Mouse (Mus musculus) kidney, embryonic 15.5 days (tissue): ENCODE measurements around the gene Nek7. TPM values are rescaled to one million over a fixed set of nuclear protein-coding genes. Genes with fewer than 3 reads are reported as not detected.

Experiments
- ATAC-seq: fragments of 200-750 bp; cut with Nextera tagmentation; replicated peaks from 2 replicates; pipeline ENCODE4 v1.8.0; 2017; ENCODE audit warnings: moderate TSS enrichment; ENCODE audit not compliant: low FRiP score
- H3K27ac ChIP-seq: fragments of 300-500 bp; sonication (generic); 2 replicates; pipeline ENCODE4 v1.5.1; 2015; ENCODE audit warnings: mild to moderate bottlenecking, inconsistent platforms
- H3K27me3 ChIP-seq: fragments of 300-500 bp; sonication (generic); 2 replicates; pipeline ENCODE4 v1.6.1; 2015; ENCODE audit warnings: inconsistent platforms
- H3K36me3 ChIP-seq: fragments of 300-500 bp; sonication (generic); 2 replicates; pipeline ENCODE4 v1.6.1; 2015; ENCODE audit warnings: inconsistent platforms
- H3K4me1 ChIP-seq: fragments of 300-500 bp; sonication (generic); 2 replicates; pipeline ENCODE4 v1.6.1; 2015; ENCODE audit warnings: inconsistent platforms
- H3K4me2 ChIP-seq: fragments of 300-500 bp; sonication (generic); 2 replicates; pipeline ENCODE4 v1.6.1; 2015; ENCODE audit warnings: moderate library complexity, mild to moderate bottlenecking, inconsistent platforms
- H3K4me3 ChIP-seq: fragments of 300-500 bp; sonication (generic); replicated peaks from 2 replicates; pipeline ENCODE4 v1.5.1; 2015; ENCODE audit warnings: mild to moderate bottlenecking, inconsistent platforms
- H3K9ac ChIP-seq: fragments of 300-500 bp; sonication (generic); 2 replicates; pipeline ENCODE4 v1.6.1; 2015; ENCODE audit warnings: mild to moderate bottlenecking, inconsistent platforms
- H3K9me3 ChIP-seq: fragments of 300-500 bp; sonication (generic); replicated peaks from 2 replicates; pipeline ENCODE4 v1.6.1; 2016; ENCODE audit warnings: inconsistent platforms
- WGBS: fragments of 180-500 bp; shearing (Covaris S2); methylation state at CpG from one replicate; pipeline ENCODE4 v1.1.7; 2015; ENCODE audit warnings: mixed read lengths; 5-methylcytosine and 5-hydroxymethylcytosine counted together
- polyA plus RNA-seq: library from polyadenylated mRNA; unstranded; fragments of >200 nt; fragmentation: Nextera tagmentation; extraction: Ambion mirVana; gene quantifications from 2 replicates; pipeline ENCODE4 v1.2.1, GENCODE M21; 2015

The Nek7 gene
- polyA plus RNA-seq, 1 experiment from 2014 or later = 42.7 TPM

DNA sequence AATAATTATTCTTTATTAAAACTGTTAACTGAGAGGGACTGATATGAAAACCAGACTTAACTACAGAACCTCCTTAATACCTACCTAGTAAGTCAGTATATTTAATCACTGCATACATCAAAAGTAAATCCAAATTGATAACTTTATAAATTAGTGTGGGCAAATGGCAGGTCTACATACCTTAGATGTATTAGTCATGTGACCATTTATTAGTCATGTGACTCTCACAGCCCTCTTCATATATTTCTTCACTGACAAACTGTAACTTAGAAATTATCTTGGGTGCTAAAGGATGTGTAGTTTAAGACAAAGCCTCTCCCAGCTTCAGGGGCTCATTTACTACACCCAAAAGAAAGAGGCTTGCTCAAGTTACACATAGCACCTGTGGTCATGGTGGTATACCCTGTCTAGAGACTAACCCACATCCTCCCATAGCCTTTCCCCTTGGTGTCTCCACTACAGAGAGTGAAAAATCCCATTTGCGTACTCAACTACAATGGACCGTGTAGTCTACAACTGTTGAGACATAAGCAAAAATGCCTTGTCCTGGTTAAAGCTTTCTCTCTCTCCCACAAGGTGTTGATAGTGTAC lies 35.4 kb downstream of the Nek7 start:
- Histone ChIP-seq H3K36me3 (peaks cover 2% of the 10 kb centered on the region; the same call in 1 of the 2 replicates), H3K4me3 (no peak overlapping the region), H3K27ac (no peak overlapping the region), H3K27me3 (no peaks in the 10 kb centered on the region), H3K4me1 (0 out of 2 replicates have a peak, but pooled peaks cover 6% of the 10 kb centered on the region), H3K9me3 (no peaks in the 10 kb centered on the region), H3K9ac (no peak overlapping the region), H3K4me2 (no peak overlapping the region)
- 99% methylated on average over 2 of the region's 2 CpGs for WGBS
- no peak for ATAC-seq

DNA sequence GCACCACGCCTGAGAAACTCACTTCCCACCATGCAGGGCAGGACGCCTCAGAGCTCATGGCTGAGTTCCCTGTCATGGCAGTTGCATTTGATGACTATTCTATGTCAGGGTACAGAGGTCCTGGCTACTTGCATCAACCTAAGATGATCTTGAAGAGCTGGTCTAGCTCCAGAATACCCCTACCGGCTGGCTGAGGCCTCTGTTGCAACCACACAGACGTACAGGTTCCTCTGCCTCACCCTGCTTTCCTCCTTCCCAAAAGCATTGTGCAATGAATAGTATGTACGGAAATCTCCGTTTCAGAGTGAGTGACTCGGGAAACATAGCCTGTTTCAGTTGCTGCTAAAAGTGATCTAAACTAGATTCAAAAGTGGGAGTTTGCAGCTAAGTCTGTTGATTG lies 37.7 kb downstream of the Nek7 start:
- H3K36me3 ChIP-seq = peaks cover 2% of the 10 kb centered on the region; the same call in 1 of the 2 replicates
- no peak overlapping the region for H3K4me2 ChIP-seq
- WGBS = 86% methylated on average over 7 of the region's 7 CpGs

DNA sequence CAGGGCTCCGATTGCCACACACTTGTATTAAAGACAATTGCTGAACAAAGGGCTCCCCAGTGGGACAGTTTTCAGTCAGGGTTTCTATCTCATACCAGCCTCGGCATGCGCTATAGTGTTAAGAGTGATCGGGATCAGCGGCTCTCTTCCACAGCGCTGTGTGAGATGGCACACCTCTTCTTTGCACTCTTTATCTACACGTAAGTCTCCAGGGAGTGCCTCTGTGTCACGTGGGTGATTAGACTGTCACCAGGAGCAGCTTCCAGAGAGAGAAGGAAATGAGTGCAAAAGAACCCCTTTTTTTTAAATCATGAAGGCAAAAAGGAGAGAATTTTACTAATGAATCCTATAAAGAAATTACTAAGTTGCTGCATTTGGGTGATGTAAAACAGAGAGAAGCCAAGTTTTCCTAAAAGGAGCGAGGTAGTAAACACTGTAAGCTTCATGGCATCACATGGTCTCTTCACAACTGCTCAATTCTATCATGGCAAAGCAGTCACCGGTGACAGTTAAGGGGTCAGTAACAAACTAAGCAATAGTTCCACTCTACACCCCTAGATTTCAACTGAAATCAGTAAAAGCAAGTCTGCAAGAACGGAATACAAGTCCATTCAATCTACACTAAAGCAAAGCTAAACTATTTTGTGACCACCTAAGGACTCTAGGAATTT lies 40.0 kb downstream of the Nek7 start:
- Histone ChIP-seq H3K9ac (no peak overlapping the region), H3K27me3 (no peaks in the 10 kb centered on the region), H3K4me2 (no peak overlapping the region), H3K4me3 (no peak overlapping the region), H3K36me3 (peaks cover 2% of the 10 kb centered on the region; the same call in 1 of the 2 replicates), H3K9me3 (no peaks in the 10 kb centered on the region), H3K27ac (no peak overlapping the region), H3K4me1 (no peaks in the 10 kb centered on the region)
- 63% methylated on average over 11 of the region's 11 CpGs for WGBS
- ATAC-seq = no peak; the same call in 1 of the 2 replicates

More for the DNA sequence above, 37.7 kb downstream of the Nek7 start:
- H3K4me3 ChIP-seq = no peak overlapping the region
- H3K9ac ChIP-seq = no peak overlapping the region
- ATAC-seq = no peak
- H3K9me3 ChIP-seq = no peaks in the 10 kb centered on the region
- H3K27ac ChIP-seq = no peak overlapping the region
- no peaks in the 10 kb centered on the region for H3K27me3 ChIP-seq
- no peaks in the 10 kb centered on the region for H3K4me1 ChIP-seq

DNA sequence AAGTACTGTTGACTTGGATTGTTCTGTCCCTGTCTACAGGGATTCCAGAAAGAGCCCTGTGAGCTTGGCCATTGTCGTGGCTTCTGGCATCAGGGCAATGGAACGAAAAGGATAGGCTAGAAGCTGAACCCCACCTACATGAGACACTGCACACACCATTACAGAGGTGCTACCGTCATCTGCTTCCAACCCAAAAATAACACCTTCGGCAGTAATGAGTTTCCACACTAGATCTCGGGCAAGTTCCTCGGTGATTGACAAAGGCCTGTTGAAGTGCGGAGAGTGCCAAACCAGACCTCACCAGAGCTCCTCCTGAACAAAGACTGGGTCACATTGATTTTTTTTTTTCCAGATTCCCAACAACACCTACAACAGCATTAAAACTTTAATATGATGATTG lies 40.7 kb downstream of the Nek7 start:
- Histone ChIP-seq H3K4me1 (no peaks in the 10 kb centered on the region), H3K4me2 (no peak overlapping the region), H3K9me3 (no peaks in the 10 kb centered on the region), H3K36me3 (peaks cover 2% of the 10 kb centered on the region; the same call in 1 of the 2 replicates), H3K4me3 (no peak overlapping the region), H3K27me3 (no peaks in the 10 kb centered on the region), H3K27ac (no peak overlapping the region), H3K9ac (no peak overlapping the region)
- ATAC-seq = no peak
- 75% methylated on average over 7 of the region's 7 CpGs for WGBS

DNA sequence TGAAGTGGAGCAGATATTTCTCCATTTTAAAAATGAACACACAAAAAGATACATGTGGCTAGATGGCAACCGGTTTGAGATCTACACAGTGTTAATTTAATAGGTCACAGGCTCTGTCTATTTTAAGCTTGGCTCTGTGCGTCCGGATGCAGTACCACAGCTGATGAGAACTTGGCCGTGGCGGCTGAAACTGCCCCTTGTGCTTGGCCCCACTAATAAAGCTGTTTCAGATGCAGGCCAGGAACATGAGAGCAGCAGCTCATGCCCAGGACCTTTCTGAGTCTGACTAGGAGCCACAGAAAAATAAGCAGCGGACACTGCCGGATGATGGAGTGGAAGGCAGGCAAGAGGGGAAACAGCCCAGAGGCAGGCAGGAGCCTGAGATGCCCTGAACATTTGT lies 43.1 kb downstream of the Nek7 start:
- no peaks in the 10 kb centered on the region for H3K36me3 ChIP-seq
- H3K4me3 ChIP-seq = no peak overlapping the region
- no peak overlapping the region for H3K9ac ChIP-seq
- H3K27ac ChIP-seq = no peak overlapping the region
- H3K4me2 ChIP-seq = no peak overlapping the region
- peaks cover 2% of the 10 kb centered on the region; the same call in 1 of the 2 replicates for H3K4me1 ChIP-seq
- no peaks in the 10 kb centered on the region for H3K27me3 ChIP-seq
- ATAC-seq = no peak
- WGBS = 53% methylated on average over 7 of the region's 7 CpGs
- no peaks in the 10 kb centered on the region for H3K9me3 ChIP-seq

DNA sequence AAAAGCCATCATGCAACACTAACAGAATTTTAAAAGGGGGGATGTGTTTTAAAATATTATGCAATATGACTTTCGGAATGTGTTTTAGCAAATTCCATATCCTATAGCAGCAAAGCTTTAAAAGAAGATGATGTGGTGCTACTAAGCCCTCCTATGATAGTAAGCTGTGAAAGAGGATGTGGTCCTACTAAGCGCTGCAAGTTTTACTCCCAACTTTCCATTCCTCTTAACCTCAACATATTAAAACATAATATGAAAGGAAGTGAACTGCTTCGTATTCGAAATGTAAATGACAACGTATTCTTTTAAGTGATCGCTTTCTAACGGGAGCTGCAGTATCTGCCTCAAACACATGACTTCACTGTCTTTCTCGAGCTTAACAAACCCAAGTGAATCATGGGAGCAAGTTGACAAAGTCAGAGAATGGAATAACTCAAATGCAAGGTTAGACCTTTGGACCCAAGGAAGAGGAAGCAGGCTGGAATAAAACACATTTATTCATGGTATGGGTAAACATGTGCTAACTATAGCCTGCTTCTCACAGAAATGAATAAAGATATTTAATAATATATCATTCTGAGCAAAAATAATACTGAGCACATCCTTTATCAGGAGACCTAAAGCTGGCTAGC lies 43.8 kb downstream of the Nek7 start:
- peaks cover 5% of the 10 kb centered on the region; the same call in 1 of the 2 replicates for H3K4me1 ChIP-seq
- no peaks in the 10 kb centered on the region for H3K36me3 ChIP-seq
- H3K4me2 ChIP-seq = no peak overlapping the region
- H3K27ac ChIP-seq = no peak overlapping the region
- ATAC-seq = no peak
- H3K9me3 ChIP-seq = no peaks in the 10 kb centered on the region
- H3K27me3 ChIP-seq = no peaks in the 10 kb centered on the region
- H3K4me3 ChIP-seq = no peak overlapping the region
- 95% methylated on average over 8 of the region's 8 CpGs for WGBS
- H3K9ac ChIP-seq = no peak overlapping the region

DNA sequence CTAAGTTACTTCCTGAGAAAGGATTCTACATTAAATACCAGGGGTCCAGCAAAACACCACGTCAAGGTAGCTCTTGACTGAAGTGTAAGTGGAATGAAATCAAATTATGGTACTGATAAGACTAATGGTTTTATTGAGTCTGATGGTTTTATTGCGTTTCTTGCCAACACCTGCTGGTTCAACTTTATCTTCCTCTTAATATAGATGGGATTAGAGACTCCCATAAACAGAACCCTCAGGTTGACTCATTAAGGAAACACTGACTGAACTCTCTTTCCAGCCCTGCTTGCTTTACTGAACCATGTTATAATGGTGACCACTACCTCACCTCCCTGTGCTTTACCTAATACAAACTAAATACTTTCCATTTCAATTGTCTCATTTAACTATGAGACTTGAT lies 44.3 kb downstream of the Nek7 start:
- H3K27me3 ChIP-seq = no peaks in the 10 kb centered on the region
- H3K27ac ChIP-seq = no peak overlapping the region
- H3K4me1 ChIP-seq = peaks cover 5% of the 10 kb centered on the region; the same call in 1 of the 2 replicates
- H3K9me3 ChIP-seq = no peaks in the 10 kb centered on the region
- no peak overlapping the region for H3K4me2 ChIP-seq
- H3K36me3 ChIP-seq = no peaks in the 10 kb centered on the region
- H3K4me3 ChIP-seq = no peak overlapping the region
- no peak for ATAC-seq
- no peak overlapping the region for H3K9ac ChIP-seq
- WGBS = 65% methylated on average over 2 of the region's 2 CpGs

DNA sequence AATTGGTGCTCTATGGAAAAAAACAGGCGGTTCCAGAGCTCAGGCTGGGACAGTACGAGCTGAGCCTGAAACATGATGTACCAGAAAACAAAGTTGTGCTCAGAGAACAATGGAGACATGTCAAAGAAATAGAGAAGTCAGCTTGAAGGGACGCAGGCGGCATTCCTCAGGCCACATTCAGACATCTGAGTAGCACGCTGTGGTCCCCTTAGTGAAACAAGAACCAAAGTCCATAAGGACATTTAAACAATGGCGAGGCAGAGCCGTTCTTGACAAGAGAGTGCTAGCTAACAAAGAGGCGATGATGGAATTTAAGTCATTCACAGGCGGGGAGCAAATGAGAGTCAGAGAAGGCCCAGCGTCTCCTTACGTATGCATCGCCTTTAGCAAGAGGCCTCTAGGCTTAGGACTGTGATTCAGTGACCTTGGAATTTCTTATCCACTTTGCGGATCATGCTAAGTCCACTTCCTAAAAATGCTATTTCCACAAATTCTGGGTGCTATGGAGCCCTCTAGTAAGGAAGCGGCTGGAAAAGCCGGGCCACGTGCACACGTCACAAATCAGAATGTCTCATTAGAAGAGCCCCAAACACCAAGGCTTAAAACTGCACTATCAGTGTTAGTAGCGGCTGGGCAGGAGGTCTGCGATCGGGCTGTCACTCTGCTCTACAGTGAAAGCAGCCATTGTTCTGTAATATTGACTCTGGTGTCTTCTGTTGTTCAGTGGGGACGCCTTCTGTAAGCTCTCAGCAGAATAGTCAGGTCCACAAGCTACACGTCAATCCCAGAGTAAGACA lies 48.2 kb downstream of the Nek7 start:
- no peaks in the 10 kb centered on the region for H3K27me3 ChIP-seq
- no peaks in the 10 kb centered on the region for H3K9me3 ChIP-seq
- H3K36me3 ChIP-seq = no peaks in the 10 kb centered on the region
- WGBS = 69% methylated on average over 22 of the region's 22 CpGs
- no peak overlapping the region for H3K4me3 ChIP-seq
- H3K27ac ChIP-seq = no peak overlapping the region
- no peak; the same call in 1 of the 2 replicates for ATAC-seq
- H3K4me2 ChIP-seq = no peak overlapping the region
- H3K4me1 ChIP-seq = peaks cover 5% of the 10 kb centered on the region; the same call in 1 of the 2 replicates
- no peak overlapping the region for H3K9ac ChIP-seq

DNA sequence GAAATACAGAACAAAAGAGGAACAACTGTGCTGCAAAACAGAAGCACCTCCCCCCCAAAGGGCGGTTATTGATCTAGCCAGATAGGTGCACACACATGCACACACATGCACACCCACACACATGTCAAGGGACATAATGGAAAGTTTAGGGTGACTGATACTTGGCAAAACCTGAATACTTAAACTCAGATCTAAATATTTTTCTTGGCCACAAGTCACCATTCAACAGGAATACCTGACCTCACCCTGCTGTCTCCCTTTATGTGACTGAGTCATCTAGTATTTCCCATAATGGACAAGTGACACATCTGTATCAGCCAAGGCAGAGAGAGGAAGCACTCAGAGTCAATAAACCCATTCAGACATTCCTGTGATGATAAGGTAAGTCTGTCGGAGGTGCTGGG lies 48.9 kb downstream of the Nek7 start:
- Histone ChIP-seq H3K4me1 (peaks cover 5% of the 10 kb centered on the region; the same call in 1 of the 2 replicates), H3K27ac (no peak overlapping the region), H3K9ac (no peak overlapping the region), H3K36me3 (no peaks in the 10 kb centered on the region), H3K27me3 (no peaks in the 10 kb centered on the region), H3K4me3 (no peak overlapping the region), H3K4me2 (no peak overlapping the region), H3K9me3 (no peaks in the 10 kb centered on the region)
- 71% methylated on average over 2 of the region's 2 CpGs for WGBS
- no peak for ATAC-seq

DNA sequence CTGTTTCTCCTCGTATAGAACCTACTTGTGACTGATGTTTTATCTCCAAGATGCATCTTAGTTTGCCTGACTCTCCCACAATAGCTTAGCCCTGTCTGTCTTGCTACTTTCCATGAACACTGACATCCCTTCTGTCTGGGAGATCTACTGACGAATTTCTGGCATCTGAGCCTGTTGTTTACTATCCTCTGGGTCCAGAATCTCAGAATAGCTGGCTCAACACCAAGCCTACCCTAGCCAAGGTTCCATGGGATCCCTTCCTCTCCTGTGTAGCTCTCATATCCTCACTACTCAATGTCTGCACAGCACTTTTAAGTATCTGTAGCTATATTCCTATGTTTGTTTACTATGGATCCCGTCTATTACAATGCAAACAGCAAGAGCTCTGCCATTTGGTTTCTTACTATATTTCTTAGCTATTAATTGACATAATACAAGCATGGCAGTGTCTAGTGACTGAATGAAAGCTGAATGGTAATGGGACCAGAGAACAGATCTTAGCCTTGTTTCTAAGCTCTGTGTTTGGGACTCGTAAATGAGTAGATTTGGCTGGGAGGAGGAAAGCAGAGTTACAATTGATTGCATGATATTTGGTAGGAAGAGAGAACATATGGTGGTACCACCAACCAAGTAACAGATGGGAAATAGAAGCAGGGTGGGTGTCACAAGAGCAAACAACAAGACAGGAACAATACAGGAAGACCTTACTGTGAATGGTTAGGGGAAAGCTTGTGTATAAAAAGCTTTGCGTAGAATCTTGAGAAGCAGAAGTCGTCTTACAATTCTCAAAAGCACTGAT lies 51.3 kb downstream of the Nek7 start:
- H3K36me3 ChIP-seq = no peaks in the 10 kb centered on the region
- WGBS = 85% methylated on average over 6 of the region's 6 CpGs
- no peaks in the 10 kb centered on the region for H3K27me3 ChIP-seq
- ATAC-seq = no peak
- peaks cover 5% of the 10 kb centered on the region; the same call in 1 of the 2 replicates for H3K4me1 ChIP-seq
- H3K9me3 ChIP-seq = no peaks in the 10 kb centered on the region
- H3K4me3 ChIP-seq = no peak overlapping the region
- H3K4me2 ChIP-seq = no peak overlapping the region
- H3K27ac ChIP-seq = no peak overlapping the region
- no peak overlapping the region for H3K9ac ChIP-seq

DNA sequence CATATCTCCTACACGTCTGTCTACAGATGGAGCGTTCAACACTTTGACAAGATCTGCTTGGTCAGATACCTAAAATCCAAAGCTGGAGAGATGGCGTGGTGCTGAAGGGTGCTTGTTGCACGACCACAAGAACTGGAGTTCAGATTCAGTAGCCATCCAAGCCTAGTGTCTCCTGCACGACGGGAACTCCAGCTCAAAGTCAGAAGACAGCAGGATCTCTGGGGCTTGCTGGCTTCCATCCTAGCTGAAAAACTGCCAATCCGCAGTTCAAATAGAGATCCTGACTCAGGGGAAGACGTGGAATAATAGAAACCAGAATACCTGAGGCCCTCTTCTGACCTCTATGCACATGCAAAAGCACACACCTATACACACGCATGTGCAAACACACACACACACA lies 52.0 kb downstream of the Nek7 start:
- Histone ChIP-seq H3K9me3 (no peaks in the 10 kb centered on the region), H3K4me2 (no peak overlapping the region), H3K9ac (no peak overlapping the region), H3K36me3 (no peaks in the 10 kb centered on the region), H3K27ac (no peak overlapping the region), H3K4me1 (peaks cover 5% of the 10 kb centered on the region; the same call in 1 of the 2 replicates), H3K4me3 (no peak overlapping the region), H3K27me3 (no peaks in the 10 kb centered on the region)
- 88% methylated on average over 9 of the region's 9 CpGs for WGBS
- no peak for ATAC-seq
